Mouse (Mus musculus) lung, embryonic 16.5 days (tissue): ENCODE measurements at regions not wholly inside any gene's neighbourhood (a gene's known extent, or its start where the extent isn't known, plus 50 kb on each side); places are given as distances from the start of the nearest gene placed in this dataset.
"Not testable (repeated sequence)": the region's sequence is repeated elsewhere in the genome, so short reads cannot be mapped to it uniquely, and the experiment has no call there.

Source experiments
- ATAC-seq: fragments of 200-750 bp; cut with Nextera tagmentation; 2 replicates; pipeline ENCODE4 v1.8.0; 2017; ENCODE audit warnings: low read depth, mild to moderate bottlenecking, moderate library complexity
- H3K27ac ChIP-seq: fragments of 300-500 bp; sonication (generic); 2 replicates; pipeline ENCODE4 v1.5.1; 2014; ENCODE audit warnings: mild to moderate bottlenecking, control low read depth, low read length
- H3K27me3 ChIP-seq: fragments of 300-500 bp; sonication (generic); 2 replicates; pipeline ENCODE4 v1.6.1; 2014; ENCODE audit warnings: low read depth, low read length, mixed read lengths; ENCODE audit not compliant: control insufficient read depth, insufficient read depth
- H3K36me3 ChIP-seq: fragments of 300-500 bp; sonication (generic); 2 replicates; pipeline ENCODE4 v1.6.1; 2014; ENCODE audit warnings: low read length; ENCODE audit not compliant: control insufficient read depth, insufficient read depth
- H3K4me1 ChIP-seq: fragments of 300-500 bp; sonication (generic); replicated peaks from 2 replicates; pipeline ENCODE4 v1.6.1; 2014; ENCODE audit warnings: low read length, mixed read lengths; ENCODE audit not compliant: control insufficient read depth, insufficient read depth
- H3K4me2 ChIP-seq: fragments of 300-500 bp; sonication (generic); 2 replicates; pipeline ENCODE4 v1.6.1; 2014; ENCODE audit warnings: low read depth, low read length, control low read depth
- H3K4me3 ChIP-seq: fragments of 300-500 bp; sonication (generic); 2 replicates; pipeline ENCODE4 v1.5.1; 2014; ENCODE audit warnings: mild to moderate bottlenecking, low read length, control low read depth
- H3K9ac ChIP-seq: fragments of 300-500 bp; sonication (generic); 2 replicates; pipeline ENCODE4 v1.6.1; 2014; ENCODE audit warnings: low read length, control low read depth
- H3K9me3 ChIP-seq: fragments of 300-500 bp; sonication (generic); 2 replicates; pipeline ENCODE4 v1.6.1; 2016; ENCODE audit warnings: low read length; ENCODE audit not compliant: control insufficient read depth
- WGBS: fragments of 180-500 bp; shearing (Covaris S2); extraction: QIAGEN DNeasy Blood & Tissue Kit; methylation state at CpG from one replicate; pipeline ENCODE4 v1.1.7; 2014; 5-methylcytosine and 5-hydroxymethylcytosine counted together

DNA sequence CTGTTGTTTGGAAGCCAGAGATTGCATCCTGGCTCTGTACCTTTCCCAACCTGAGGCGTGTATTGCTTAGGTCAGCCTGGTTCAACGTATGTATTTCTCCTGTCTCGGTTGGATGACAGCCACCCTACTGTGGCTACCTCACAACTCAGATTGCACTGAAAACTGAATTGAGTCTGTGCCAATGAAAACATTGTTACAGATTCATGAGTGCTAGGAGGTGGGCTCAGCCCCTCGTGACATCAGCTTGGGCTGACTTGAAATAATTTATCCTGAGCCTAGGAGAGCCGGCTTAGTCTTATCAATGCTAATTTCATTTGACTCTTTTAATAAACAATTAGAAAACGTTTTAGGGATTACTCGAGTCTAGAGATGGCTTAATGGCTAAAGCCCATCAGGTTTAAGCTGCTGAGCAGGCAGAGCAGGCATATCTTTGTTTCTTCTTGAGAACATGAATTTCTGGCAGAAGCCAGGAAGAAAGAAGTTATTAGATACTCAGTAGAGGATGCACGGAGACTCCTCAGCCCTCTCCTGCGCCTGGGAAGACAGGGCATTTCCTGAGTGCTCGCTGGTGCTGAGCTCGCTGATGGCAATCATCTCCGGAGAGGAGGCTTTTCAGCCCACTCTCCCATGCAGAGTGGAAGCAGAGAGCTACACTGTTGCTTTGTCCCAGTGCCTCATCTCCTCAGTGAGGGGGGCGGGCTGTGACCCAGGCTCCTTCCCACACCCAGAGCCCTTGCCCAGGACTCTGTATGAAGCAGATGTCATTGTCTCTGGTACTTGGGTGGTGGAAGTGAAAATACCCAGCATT is 120.9 kb upstream of the Trpc7 start:
- Histone ChIP-seq H3K4me3 (no peak overlapping the region), H3K36me3 (no peaks in the 10 kb centered on the region), H3K4me1 (no peaks in the 10 kb centered on the region), H3K27me3 (no peaks in the 10 kb centered on the region), H3K4me2 (no peak overlapping the region), H3K9ac (no peak overlapping the region), H3K27ac (no peak overlapping the region), H3K9me3 (no peaks in the 10 kb centered on the region)
- ATAC-seq: no peak
- 36% methylated on average over 13 of the region's 13 CpGs for WGBS

DNA sequence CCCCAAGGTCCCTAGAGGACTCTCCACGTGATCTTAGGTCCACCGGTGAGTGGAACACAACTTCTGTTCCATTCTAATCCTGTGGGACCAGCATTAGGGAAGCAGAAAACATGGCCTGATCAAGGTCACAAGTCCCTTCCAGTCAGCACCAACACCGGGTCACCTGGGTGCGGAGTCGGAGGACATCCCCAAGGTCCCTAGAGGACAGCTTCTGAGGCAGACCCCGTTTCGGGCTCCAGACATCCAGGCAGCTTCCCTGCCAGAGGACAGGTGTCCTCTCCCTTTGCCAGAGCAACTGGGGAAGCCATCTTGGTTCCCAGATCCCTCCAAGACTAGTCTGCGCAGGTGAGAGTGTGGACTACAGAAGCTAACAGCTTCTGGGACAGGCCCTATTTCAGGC is 111.4 kb upstream of the Trpc7 start:
- H3K4me3 ChIP-seq, H3K36me3 ChIP-seq, H3K27me3 ChIP-seq, H3K27ac ChIP-seq, H3K9me3 ChIP-seq, H3K9ac ChIP-seq, H3K4me2 ChIP-seq, H3K4me1 ChIP-seq, ATAC-seq: not testable (repeated sequence)
- WGBS: 95% methylated on average over 8 of the region's 8 CpGs

DNA sequence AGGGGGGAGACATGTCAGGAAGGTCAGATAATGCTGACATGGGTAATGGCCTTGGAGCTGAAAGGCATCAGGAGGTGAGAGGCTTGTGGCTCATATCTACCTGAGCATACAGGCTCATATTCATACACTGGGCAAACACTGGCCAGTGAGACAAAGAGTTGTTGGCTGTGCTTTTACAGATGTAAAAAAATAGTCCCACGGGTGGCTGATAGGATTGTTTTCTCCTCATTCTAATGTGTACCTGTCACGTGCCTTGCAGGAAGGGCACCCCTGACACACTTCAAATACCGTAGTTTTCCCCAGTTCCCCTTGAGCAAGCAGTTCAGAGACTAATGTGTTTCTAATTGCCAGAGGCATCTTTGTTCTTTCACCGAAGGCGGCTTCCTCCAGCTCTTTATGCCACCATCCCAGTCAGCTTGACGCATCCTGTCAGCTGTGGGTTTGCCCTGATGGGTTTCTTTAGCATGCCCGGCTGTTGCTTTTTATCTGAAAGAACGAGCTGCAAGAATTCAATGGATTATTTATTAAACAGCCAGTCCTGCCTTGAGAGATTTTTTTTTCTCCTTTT is 107.9 kb upstream of the Trpc7 start:
- H3K27me3 ChIP-seq: no peaks in the 10 kb centered on the region
- no peak overlapping the region for H3K27ac ChIP-seq
- H3K4me3 ChIP-seq: no peak overlapping the region
- H3K4me1 ChIP-seq: no peaks in the 10 kb centered on the region
- no peaks in the 10 kb centered on the region for H3K9me3 ChIP-seq
- no peaks in the 10 kb centered on the region for H3K36me3 ChIP-seq
- no peak overlapping the region for H3K9ac ChIP-seq
- H3K4me2 ChIP-seq: no peak overlapping the region
- WGBS: 21% methylated on average over 8 of the region's 8 CpGs
- no peak for ATAC-seq

DNA sequence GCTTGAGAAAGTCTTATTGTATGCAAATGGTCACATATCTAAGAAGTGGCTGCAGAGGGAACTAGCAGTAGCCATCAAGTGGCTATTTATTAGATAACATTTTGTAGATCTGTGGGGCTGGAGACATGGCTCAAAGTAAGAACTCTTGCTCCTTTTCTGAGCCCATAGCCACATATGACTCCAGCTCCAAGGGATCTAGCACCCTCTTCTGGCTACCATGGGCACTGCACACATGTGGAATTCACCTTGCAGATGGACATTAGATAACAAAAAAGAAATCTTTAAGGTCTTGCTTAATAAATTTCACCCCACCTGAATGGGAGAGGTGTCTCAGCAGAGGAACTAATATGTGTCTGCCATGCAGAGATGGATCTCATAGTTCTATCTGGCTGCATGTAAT is 96.2 kb upstream of the Trpc7 start:
- Histone ChIP-seq H3K27me3 (no peaks in the 10 kb centered on the region), H3K27ac (no peak overlapping the region), H3K4me2 (no peak overlapping the region), H3K9me3 (peaks cover 2% of the 10 kb centered on the region; the same call in 1 of the 2 replicates), H3K4me1 (no peaks in the 10 kb centered on the region), H3K9ac (no peak overlapping the region), H3K36me3 (no peaks in the 10 kb centered on the region), H3K4me3 (no peak overlapping the region)
- no peak for ATAC-seq

DNA sequence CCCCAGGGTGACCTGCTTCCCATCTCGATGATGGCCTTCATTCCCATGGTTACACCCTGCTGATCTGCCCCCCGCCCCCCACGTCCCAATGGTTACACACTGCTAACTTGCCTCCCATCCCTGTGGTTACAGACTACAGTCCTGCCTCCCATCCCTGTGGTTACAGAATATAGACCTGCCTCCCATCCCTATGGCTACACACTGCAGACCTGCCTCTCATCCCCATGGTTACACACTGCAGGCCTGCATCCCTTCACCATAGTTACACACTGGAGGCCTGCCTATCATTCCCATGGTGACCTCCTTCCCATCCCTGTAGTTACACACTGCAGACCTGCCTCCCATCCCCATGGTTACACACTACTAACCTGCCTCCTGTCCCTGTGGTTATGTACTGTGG is 78.3 kb upstream of the Trpc7 start:
- no peaks in the 10 kb centered on the region for H3K27me3 ChIP-seq
- H3K4me2 ChIP-seq: no peak overlapping the region
- WGBS: 75% methylated on average over 3 of the region's 3 CpGs
- H3K4me1 ChIP-seq: no peaks in the 10 kb centered on the region
- no peaks in the 10 kb centered on the region for H3K36me3 ChIP-seq
- H3K9ac ChIP-seq: no peak overlapping the region
- no peak overlapping the region for H3K4me3 ChIP-seq
- no peak overlapping the region for H3K27ac ChIP-seq
- no peak for ATAC-seq
- no peaks in the 10 kb centered on the region for H3K9me3 ChIP-seq

DNA sequence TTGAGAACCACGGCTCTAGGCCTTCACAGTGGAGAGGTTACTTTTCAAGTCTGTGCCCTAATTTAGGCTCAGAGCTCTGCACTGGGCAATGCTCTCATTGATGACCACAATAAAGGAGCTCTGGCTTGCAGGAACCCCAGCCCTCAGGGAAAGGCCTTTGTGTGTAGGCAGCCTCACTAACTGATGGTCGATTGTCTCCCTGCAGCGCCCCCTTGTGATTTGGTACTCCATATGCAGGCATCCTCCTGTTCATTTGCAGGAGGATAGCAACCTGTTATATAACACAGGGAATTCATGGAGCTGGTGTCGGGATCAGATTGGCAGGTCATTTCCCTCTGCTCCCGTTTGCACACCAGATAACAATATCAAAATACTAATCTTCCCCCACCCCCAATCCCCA is 59.6 kb upstream of the Trpc7 start:
- Histone ChIP-seq H3K9me3 (no peaks in the 10 kb centered on the region), H3K4me1 (no peaks in the 10 kb centered on the region), H3K27me3 (no peaks in the 10 kb centered on the region), H3K36me3 (no peaks in the 10 kb centered on the region), H3K4me3 (no peak overlapping the region), H3K4me2 (no peak overlapping the region), H3K9ac (no peak overlapping the region), H3K27ac (no peak overlapping the region)
- ATAC-seq: no peak
- 35% methylated on average over 5 of the region's 5 CpGs for WGBS

DNA sequence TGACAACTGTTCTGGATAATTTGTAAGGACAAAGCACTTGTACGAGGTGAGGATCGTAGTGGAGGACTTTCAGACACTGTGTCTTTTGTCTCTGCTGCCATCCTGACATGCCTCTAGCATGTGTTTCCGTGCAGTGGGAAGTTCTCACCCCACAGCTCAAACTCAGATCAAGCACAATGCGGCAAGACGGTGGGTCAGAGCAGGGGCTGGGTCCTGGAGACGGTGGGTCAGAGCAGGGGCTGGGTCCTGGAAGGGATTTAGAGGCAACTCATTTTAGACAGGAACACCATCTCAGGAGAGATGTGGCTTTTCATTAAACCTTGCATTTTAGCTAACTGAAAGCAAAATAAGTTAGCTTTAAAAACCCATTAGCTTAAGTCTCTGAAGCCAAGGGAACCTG is 52.3 kb upstream of the Trpc7 start:
- Histone ChIP-seq H3K36me3 (no peaks in the 10 kb centered on the region), H3K4me3 (no peak overlapping the region), H3K4me2 (no peak overlapping the region), H3K27ac (no peak overlapping the region), H3K9ac (no peak overlapping the region), H3K27me3 (no peaks in the 10 kb centered on the region), H3K4me1 (no peaks in the 10 kb centered on the region), H3K9me3 (no peaks in the 10 kb centered on the region)
- 85% methylated on average over 6 of the region's 6 CpGs for WGBS
- no peak for ATAC-seq

DNA sequence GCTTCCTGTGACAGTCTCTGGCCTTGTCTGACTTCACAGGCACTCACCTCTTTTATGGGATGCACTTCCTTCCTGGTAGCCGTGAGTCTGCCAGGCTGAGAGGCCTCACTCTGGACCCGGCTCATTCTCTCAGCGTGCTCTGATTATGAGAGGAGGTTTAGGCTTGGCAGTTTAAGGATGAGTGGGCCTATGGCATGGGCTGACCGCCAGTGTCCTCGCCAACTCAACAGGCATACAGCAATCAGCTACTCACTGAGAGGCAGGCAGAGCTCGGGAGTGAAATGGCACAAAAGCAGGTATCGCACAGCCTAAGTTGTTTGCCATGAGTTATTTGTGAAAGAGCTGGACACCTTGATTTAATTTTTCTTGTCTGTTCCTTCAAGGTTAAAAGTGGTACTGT is 51.5 kb upstream of the Trpc7 start:
- H3K4me2 ChIP-seq: no peak overlapping the region
- H3K27ac ChIP-seq: no peak overlapping the region
- no peaks in the 10 kb centered on the region for H3K9me3 ChIP-seq
- H3K4me3 ChIP-seq: no peak overlapping the region
- no peak for ATAC-seq
- no peaks in the 10 kb centered on the region for H3K36me3 ChIP-seq
- no peaks in the 10 kb centered on the region for H3K27me3 ChIP-seq
- no peak overlapping the region for H3K9ac ChIP-seq
- H3K4me1 ChIP-seq: no peaks in the 10 kb centered on the region
- 79% methylated on average over 7 of the region's 7 CpGs for WGBS
